Mouse (Mus musculus) E14TG2a.4 (cell line): ENCODE data around the gene Slc4a4.
"Not testable (repeated sequence)": the region's sequence is repeated elsewhere in the genome, so short reads cannot be mapped to it uniquely, and the experiment has no call there.

ENCODE experiments used
- H3K27me3 ChIP-seq: 2 replicates; pipeline ENCODE4 v1.6.1; 2014; ENCODE audit warnings: low read length, control low read depth; ENCODE audit not compliant: insufficient read depth
- H3K36me3 ChIP-seq: 2 replicates; pipeline ENCODE4 v1.6.1; 2014; ENCODE audit warnings: low read length, control low read depth; ENCODE audit not compliant: insufficient read depth
- H3K4me1 ChIP-seq: replicated peaks from 2 replicates; pipeline ENCODE4 v1.6.1; 2014; ENCODE audit warnings: low read depth, low read length, control low read depth
- H3K4me3 ChIP-seq: replicated peaks from 2 replicates; pipeline ENCODE4 v1.5.1; 2014; ENCODE audit warnings: mild to moderate bottlenecking, low read length
- H3K9me3 ChIP-seq: 2 replicates; pipeline ENCODE4 v1.6.1; 2014; ENCODE audit warnings: low read length, control low read depth
- CTCF ChIP-seq: conservative IDR thresholded peaks from 2 replicates; pipeline ENCODE4 v1.5.1; 2014; ENCODE audit warnings: low read length
- NANOG ChIP-seq: IDR thresholded peaks from 2 replicates; pipeline ENCODE4 v1.6.1; 2014; ENCODE audit warnings: borderline replicate concordance, low read length, mixed read lengths
- POU5F1 ChIP-seq: IDR thresholded peaks from 2 replicates; pipeline ENCODE4 v1.6.1; 2014; ENCODE audit warnings: low read length, borderline replicate concordance

The Slc4a4 gene

GRCm38 (mm10) chr5:88975694-88976093 is 89.1 kb downstream of the Slc4a4 start:
- TF ChIP-seq CTCF: no peak
- no peak for TF ChIP-seq NANOG
- no peak for TF ChIP-seq POU5F1
- no peaks in the 10 kb centered on the region for H3K4me1 ChIP-seq
- no peaks in the 10 kb centered on the region for H3K27me3 ChIP-seq
- H3K36me3 ChIP-seq: no peaks in the 10 kb centered on the region
- no peaks in the 10 kb centered on the region for H3K9me3 ChIP-seq
- H3K4me3 ChIP-seq: no peak overlapping the region

- TF ChIP-seq NANOG: no peak
- TF ChIP-seq POU5F1: no peak
- no peak for TF ChIP-seq CTCF
- Histone ChIP-seq H3K4me3 (no peak overlapping the region), H3K36me3 (no peaks in the 10 kb centered on the region), H3K9me3 (no peaks in the 10 kb centered on the region), H3K4me1 (no peaks in the 10 kb centered on the region), H3K27me3 (no peaks in the 10 kb centered on the region)
These were observed 89.8 kb downstream of the Slc4a4 start for GRCm38 (mm10) chr5:88976428-88976827.

GRCm38 (mm10) chr5:88980740-88981139 is 94.1 kb downstream of the Slc4a4 start:
- no peak for TF ChIP-seq CTCF
- H3K4me3 ChIP-seq: no peak overlapping the region
- H3K9me3 ChIP-seq: no peaks in the 10 kb centered on the region
- no peaks in the 10 kb centered on the region for H3K4me1 ChIP-seq
- no peaks in the 10 kb centered on the region for H3K27me3 ChIP-seq
- H3K36me3 ChIP-seq: no peaks in the 10 kb centered on the region

- no peaks in the 10 kb centered on the region for H3K9me3 ChIP-seq
- H3K36me3 ChIP-seq: no peaks in the 10 kb centered on the region
- no peak overlapping the region for H3K4me3 ChIP-seq
- no peaks in the 10 kb centered on the region for H3K4me1 ChIP-seq
- no peak for TF ChIP-seq CTCF
- no peak for TF ChIP-seq POU5F1
- TF ChIP-seq NANOG: no peak
- no peaks in the 10 kb centered on the region for H3K27me3 ChIP-seq
These were observed 94.8 kb downstream of the Slc4a4 start for GRCm38 (mm10) chr5:88981243-88982014.

- no peak overlapping the region for H3K4me3 ChIP-seq
- H3K36me3 ChIP-seq: no peaks in the 10 kb centered on the region
- no peak for TF ChIP-seq CTCF
- TF ChIP-seq NANOG: no peak
- no peak for TF ChIP-seq POU5F1
- H3K9me3 ChIP-seq: no peaks in the 10 kb centered on the region
- H3K4me1 ChIP-seq: no peaks in the 10 kb centered on the region
- H3K27me3 ChIP-seq: no peaks in the 10 kb centered on the region
These were observed 95.6 kb downstream of the Slc4a4 start for GRCm38 (mm10) chr5:88982040-88982736.

GRCm38 (mm10) chr5:88983170-88983569 is 96.6 kb downstream of the Slc4a4 start:
- no peak for TF ChIP-seq POU5F1
- TF ChIP-seq CTCF: no peak
- no peak for TF ChIP-seq NANOG
- H3K4me1 ChIP-seq: no peaks in the 10 kb centered on the region
- H3K9me3 ChIP-seq: no peaks in the 10 kb centered on the region
- no peaks in the 10 kb centered on the region for H3K27me3 ChIP-seq
- no peaks in the 10 kb centered on the region for H3K36me3 ChIP-seq
- no peak overlapping the region for H3K4me3 ChIP-seq

- no peak overlapping the region for H3K4me3 ChIP-seq
- TF ChIP-seq NANOG: no peak
- TF ChIP-seq CTCF: no peak
- TF ChIP-seq POU5F1: no peak
- no peaks in the 10 kb centered on the region for H3K27me3 ChIP-seq
- no peaks in the 10 kb centered on the region for H3K36me3 ChIP-seq
- no peaks in the 10 kb centered on the region for H3K9me3 ChIP-seq
- no peaks in the 10 kb centered on the region for H3K4me1 ChIP-seq
These were observed 97.0 kb downstream of the Slc4a4 start for GRCm38 (mm10) chr5:88983652-88984051.

GRCm38 (mm10) chr5:88989018-88989417 is 102.4 kb downstream of the Slc4a4 start:
- Histone ChIP-seq H3K36me3 (no peaks in the 10 kb centered on the region), H3K27me3 (no peaks in the 10 kb centered on the region), H3K4me3 (no peak overlapping the region), H3K9me3 (no peaks in the 10 kb centered on the region), H3K4me1 (no peaks in the 10 kb centered on the region)
- TF ChIP-seq CTCF: no peak

GRCm38 (mm10) chr5:88990196-88990747 is 103.7 kb downstream of the Slc4a4 start:
- H3K36me3 ChIP-seq: no peaks in the 10 kb centered on the region
- no peak overlapping the region for H3K4me3 ChIP-seq
- no peaks in the 10 kb centered on the region for H3K9me3 ChIP-seq
- H3K27me3 ChIP-seq: no peaks in the 10 kb centered on the region
- H3K4me1 ChIP-seq: no peaks in the 10 kb centered on the region
- no peak for TF ChIP-seq NANOG
- TF ChIP-seq CTCF: no peak
- TF ChIP-seq POU5F1: no peak

- H3K4me1 ChIP-seq, H3K9me3 ChIP-seq, H3K36me3 ChIP-seq, H3K27me3 ChIP-seq, H3K4me3 ChIP-seq: not testable (repeated sequence)
These were observed 104.7 kb downstream of the Slc4a4 start for GRCm38 (mm10) chr5:88991309-88991708.
